Mouse (Mus musculus) cortical plate, adult 2 months (tissue): ENCODE results near the gene Hacd1. TPM values are rescaled to one million over a fixed set of nuclear protein-coding genes. Genes with fewer than 3 reads are reported as not detected.
"Not testable (repeated sequence)": the region's sequence is repeated elsewhere in the genome, so short reads cannot be mapped to it uniquely, and the experiment has no call there.

Source experiments
- H3K27ac ChIP-seq: fragments of 200-500 bp; 2 replicates; pipeline ENCODE4 v1.5.1; 2012; ENCODE audit warnings: low read length, control low read depth, inconsistent platforms; ENCODE audit not compliant: insufficient read depth
- H3K4me1 ChIP-seq: fragments of 200-500 bp; 2 replicates; pipeline ENCODE4 v1.6.1; 2011; ENCODE audit warnings: low read length; ENCODE audit not compliant: control insufficient read depth, insufficient read depth
- H3K4me3 ChIP-seq: fragments of 200-500 bp; 2 replicates; pipeline ENCODE4 v1.5.1; 2011; ENCODE audit warnings: mild to moderate bottlenecking, low read length, control low read depth; ENCODE audit not compliant: insufficient read depth
- CTCF ChIP-seq: fragments of 200-500 bp; IDR thresholded peaks from 2 replicates; pipeline ENCODE4 v1.5.1; 2011; ENCODE audit warnings: mild to moderate bottlenecking, control low read depth, low read length; ENCODE audit not compliant: insufficient read depth; ENCODE audit errors: extremely low read depth
- POLR2A ChIP-seq: fragments of 200-500 bp; IDR thresholded peaks from 2 replicates; pipeline ENCODE4 v1.6.1; 2011; ENCODE audit warnings: mild to moderate bottlenecking, low read length, control low read depth; ENCODE audit not compliant: insufficient read depth; ENCODE audit errors: extremely low read depth
- polyA plus RNA-seq: library from polyadenylated mRNA; depleted of rRNA; stranded (reverse); fragments of >200 nt; gene quantifications from 2 replicates; pipeline ENCODE4 v1.2.3, GENCODE M21; 2012; rRNA removed

The Hacd1 gene
- polyA plus RNA-seq = 28.2 and 31.3 TPM in 2 replicates

- Histone ChIP-seq H3K4me3 (peak within 1 kb of the TSS; percentile 66), H3K27ac (peak within 1 kb of the TSS; percentile 96), H3K4me1 (peaks cover 2% of the 10 kb centered on the region; the same call in 1 of the 2 replicates)
- TF ChIP-seq CTCF = no peak
- 0 out of 2 replicates have a peak, but pooled peaks have one; percentile 24 for TF ChIP-seq POLR2A
Measured at GRCm38 (mm10) chr2:14055566-14056331, at the start of gene Hacd1. Gene Hacd1 (minus strand): TSS chr2:14056135.

GRCm38 (mm10) chr2:14103924-14104323 lies 48.0 kb upstream of the Hacd1 start:
- no peaks in the 10 kb centered on the region for H3K4me1 ChIP-seq
- no peak overlapping the region for H3K27ac ChIP-seq
- no peak for TF ChIP-seq CTCF
- TF ChIP-seq POLR2A = no peak
- H3K4me3 ChIP-seq = no peak overlapping the region

- H3K4me1 ChIP-seq = no peaks in the 10 kb centered on the region
- no peak overlapping the region for H3K4me3 ChIP-seq
- no peak for TF ChIP-seq POLR2A
- no peak for TF ChIP-seq CTCF
- H3K27ac ChIP-seq = no peak overlapping the region
Measured at GRCm38 (mm10) chr2:14102603-14103002, 46.7 kb upstream of the Hacd1 start.

GRCm38 (mm10) chr2:14100533-14100932 lies 44.6 kb upstream of the Hacd1 start:
- H3K27ac ChIP-seq = no peak overlapping the region
- no peak overlapping the region for H3K4me3 ChIP-seq
- H3K4me1 ChIP-seq = no peaks in the 10 kb centered on the region
- TF ChIP-seq POLR2A (no peak), CTCF (no peak)

GRCm38 (mm10) chr2:14078527-14078926 lies 22.6 kb upstream of the Hacd1 start:
- not testable (repeated sequence) for H3K4me1 ChIP-seq, H3K27ac ChIP-seq, H3K4me3 ChIP-seq

- H3K27ac ChIP-seq = peak overlapping the region; percentile 98
- TF ChIP-seq POLR2A = no peak
- no peak for TF ChIP-seq CTCF
- peak overlapping the region; percentile 48 for H3K4me3 ChIP-seq
- H3K4me1 ChIP-seq = no peaks in the 10 kb centered on the region
Measured at GRCm38 (mm10) chr2:14074221-14074901, 18.4 kb upstream of the Hacd1 start.

GRCm38 (mm10) chr2:14073362-14074220 lies 17.7 kb upstream of the Hacd1 start, which contains the start of gene Stam:
Gene Stam (plus strand): TSS chr2:14074098.
- H3K4me3 ChIP-seq = peak within 1 kb of the TSS; percentile 48
- no peaks in the 10 kb centered on the region for H3K4me1 ChIP-seq
- H3K27ac ChIP-seq = peak within 1 kb of the TSS; percentile 98
- TF ChIP-seq POLR2A (peak; percentile 82), CTCF (no peak)

- Histone ChIP-seq H3K27ac (peak overlapping the region; percentile 98), H3K4me1 (no peaks in the 10 kb centered on the region), H3K4me3 (peak overlapping the region; percentile 48)
- TF ChIP-seq POLR2A (no peak), CTCF (no peak)
Measured at GRCm38 (mm10) chr2:14073008-14073361, 17.1 kb upstream of the Hacd1 start.

- TF ChIP-seq POLR2A (no peak), CTCF (no peak)
- no peak overlapping the region for H3K4me3 ChIP-seq
- no peaks in the 10 kb centered on the region for H3K4me1 ChIP-seq
- H3K27ac ChIP-seq = no peak overlapping the region
Measured at GRCm38 (mm10) chr2:14070466-14070865, 14.5 kb upstream of the Hacd1 start.
